Mouse (Mus musculus): ENCODE data around the gene AI837181. TPM values are rescaled to one million over a fixed set of nuclear protein-coding genes. Genes with fewer than 3 reads are reported as not detected.
A peak's percentile ranks its signal among the peaks of the same experiment; 100 is the strongest.

The AI837181 gene
- polyA plus RNA-seq, 1 experiment from 2014 or later: 61.1 TPM

DNA sequence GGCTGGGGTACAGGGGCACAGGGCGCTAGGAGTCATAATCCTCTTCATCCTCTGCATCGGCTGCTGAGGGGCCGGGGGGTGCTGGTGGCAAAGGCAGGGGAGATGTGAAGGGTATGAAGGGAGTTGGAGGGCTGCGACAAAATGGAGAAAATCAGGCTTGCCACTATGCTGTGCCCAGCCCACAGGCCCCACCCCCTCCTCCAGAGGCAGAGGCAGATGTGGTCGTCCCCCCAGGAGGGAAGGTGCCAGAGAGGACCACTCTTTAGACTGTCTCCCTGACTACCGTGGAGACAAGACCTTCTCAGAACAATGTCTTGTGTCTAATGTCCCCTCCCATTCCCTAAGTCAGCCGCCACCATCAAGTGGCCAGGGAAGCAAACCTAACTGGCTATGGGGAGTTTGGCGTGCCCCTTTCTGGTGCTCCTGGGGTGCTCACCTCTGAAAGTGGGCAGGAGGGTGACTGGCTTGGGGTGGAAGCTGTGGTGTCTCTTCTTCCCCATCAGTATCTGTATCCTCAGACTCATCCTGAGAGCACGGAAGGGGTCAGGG is 2.0 kb upstream of the AI837181 start:
- Histone ChIP-seq H3K4me1 (replicated peaks; ENCODE audit: control insufficient read depth, insufficient read depth, low read length) (peaks cover 37% of the 10 kb centered on the region), H3K4me2 (ENCODE audit: low read length) (no peak overlapping the region; the same call in 1 of the 2 replicates), H3K27ac (ENCODE audit: low read length) (no peak overlapping the region), H3K27me3 (replicated peaks; ENCODE audit: control insufficient read depth, insufficient read depth, low read length) (no peaks in the 10 kb centered on the region), H3K9ac (replicated peaks; ENCODE audit: low read depth, low read length) (peak overlapping the region; percentile 92; the same call in 1 of the 2 replicates), H3K4me3 (replicated peaks; ENCODE audit: low read length) (no peak overlapping the region), H3K36me3 (ENCODE audit: control insufficient read depth, insufficient read depth) (peaks cover 9% of the 10 kb centered on the region; the same call in 1 of the 2 replicates), H3K9me3 (ENCODE audit: control insufficient read depth, low read length) (no peaks in the 10 kb centered on the region)
- 71% methylated on average over 9 of the region's 9 CpGs for WGBS
- ATAC-seq: no peak

DNA sequence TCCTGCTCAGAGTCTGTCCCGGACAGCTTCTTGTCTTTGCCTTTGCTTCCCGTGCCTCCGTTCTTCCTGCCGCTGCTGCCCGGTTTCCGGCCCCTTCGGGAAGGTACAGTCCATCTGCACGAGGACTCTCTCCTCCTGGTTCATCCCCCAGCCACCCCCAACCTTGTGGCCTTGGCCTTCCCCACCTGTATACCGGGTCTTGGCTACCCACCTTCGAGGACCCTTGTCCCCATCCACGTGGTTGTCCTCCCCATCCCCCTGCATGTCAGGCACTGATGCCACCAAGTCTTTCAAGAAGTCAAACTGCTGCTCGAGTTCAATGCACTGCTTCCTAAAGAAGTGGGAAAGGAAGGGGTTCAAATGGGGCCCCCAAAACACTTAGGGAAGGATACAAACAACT is 1.4 kb upstream of the AI837181 start:
- peak overlapping the region; percentile 92 for H3K9ac ChIP-seq (replicated peaks; ENCODE audit: low read depth, low read length)
- H3K27ac ChIP-seq (ENCODE audit: low read length): no peak overlapping the region
- peaks cover 9% of the 10 kb centered on the region; the same call in 1 of the 2 replicates for H3K36me3 ChIP-seq (ENCODE audit: control insufficient read depth, insufficient read depth)
- no peaks in the 10 kb centered on the region for H3K27me3 ChIP-seq (replicated peaks; ENCODE audit: control insufficient read depth, insufficient read depth, low read length)
- ATAC-seq: no peak
- H3K4me2 ChIP-seq (ENCODE audit: low read length): peak overlapping the region; percentile 91
- H3K4me1 ChIP-seq (replicated peaks; ENCODE audit: control insufficient read depth, insufficient read depth, low read length): peaks cover 37% of the 10 kb centered on the region
- no peaks in the 10 kb centered on the region for H3K9me3 ChIP-seq (ENCODE audit: control insufficient read depth, low read length)
- H3K4me3 ChIP-seq (replicated peaks; ENCODE audit: low read length): peak overlapping the region; percentile 78
- 63% methylated on average over 12 of the region's 12 CpGs for WGBS

DNA sequence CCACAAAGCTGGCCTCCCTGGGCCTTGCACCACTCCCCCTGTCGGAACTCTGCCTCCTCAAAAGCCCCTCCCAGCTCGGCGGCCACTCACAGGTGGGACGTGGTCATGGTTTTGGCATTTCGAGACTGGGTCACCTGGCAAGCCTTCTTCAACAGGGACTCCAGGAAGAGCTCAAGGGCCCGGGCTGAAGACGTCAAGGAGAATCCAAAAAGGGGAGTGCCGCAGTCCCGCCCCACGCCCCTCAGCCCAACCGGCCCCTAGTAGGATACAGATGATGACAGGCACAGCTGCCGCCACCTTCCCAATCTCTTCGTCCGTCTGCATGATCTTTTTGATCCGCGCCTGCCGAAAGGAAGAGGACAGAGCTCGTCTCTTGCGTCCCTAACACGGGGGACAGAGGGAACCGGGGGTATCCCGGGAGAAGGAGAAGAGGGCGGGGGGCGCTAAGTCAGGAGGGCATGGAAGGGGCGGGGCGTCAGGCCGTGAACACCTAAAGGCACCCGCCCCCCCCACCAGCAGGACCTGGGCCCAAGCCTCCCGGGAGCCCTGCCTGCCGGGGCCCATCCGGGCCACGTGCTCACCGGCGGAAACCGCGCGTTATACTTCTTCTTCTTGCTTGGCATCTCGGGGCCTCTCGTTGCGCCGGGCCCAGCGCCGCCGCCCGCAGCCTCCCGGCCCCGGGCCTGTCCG is 707 bp upstream of the AI837181 start:
- under 1% methylated on average over 32 of the region's 48 CpGs for WGBS
- Histone ChIP-seq H3K27ac (ENCODE audit: low read length) (peak overlapping the region; percentile 80), H3K4me3 (replicated peaks; ENCODE audit: low read length) (peak overlapping the region; percentile 78), H3K36me3 (ENCODE audit: control insufficient read depth, insufficient read depth) (peaks cover 9% of the 10 kb centered on the region; the same call in 1 of the 2 replicates), H3K9ac (replicated peaks; ENCODE audit: low read depth, low read length) (peak overlapping the region; percentile 92), H3K27me3 (replicated peaks; ENCODE audit: control insufficient read depth, insufficient read depth, low read length) (no peaks in the 10 kb centered on the region), H3K4me2 (ENCODE audit: low read length) (peak overlapping the region; percentile 91), H3K4me1 (replicated peaks; ENCODE audit: control insufficient read depth, insufficient read depth, low read length) (peaks cover 37% of the 10 kb centered on the region), H3K9me3 (ENCODE audit: control insufficient read depth, low read length) (no peaks in the 10 kb centered on the region)
- no peak; the same call in none of the 2 replicates for ATAC-seq

DNA sequence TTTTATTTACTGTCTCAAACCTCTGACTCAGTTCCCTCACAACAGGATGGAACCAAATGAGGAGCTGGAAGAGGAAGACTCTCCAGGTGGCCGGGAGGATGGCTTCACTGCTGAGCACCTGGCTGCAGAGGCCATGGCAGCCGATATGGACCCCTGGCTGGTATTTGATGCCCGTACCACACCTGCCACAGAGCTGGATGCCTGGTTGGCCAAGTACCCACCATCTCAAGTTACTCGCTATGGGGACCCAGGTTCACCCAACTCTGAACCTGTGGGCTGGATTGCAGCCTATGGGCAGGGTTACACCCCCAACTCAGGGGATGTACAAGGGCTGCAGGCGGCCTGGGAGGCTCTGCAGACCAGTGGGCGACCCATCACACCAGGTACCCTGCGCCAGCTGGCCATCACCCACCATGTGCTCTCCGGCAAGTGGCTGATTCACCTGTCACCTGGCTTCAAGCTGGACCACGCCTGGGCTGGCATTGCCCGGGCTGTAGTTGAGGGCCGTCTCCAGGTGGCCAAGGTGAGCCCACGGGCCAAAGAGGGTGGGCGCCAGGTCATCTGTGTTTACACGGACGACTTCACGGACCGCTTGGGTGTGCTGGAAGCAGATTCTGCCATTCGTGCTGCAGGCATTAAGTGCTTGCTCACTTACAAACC is 1.1 kb downstream of the AI837181 start:
- peaks cover 37% of the 10 kb centered on the region for H3K4me1 ChIP-seq (replicated peaks; ENCODE audit: control insufficient read depth, insufficient read depth, low read length)
- 87% methylated on average over 18 of the region's 18 CpGs for WGBS
- no peaks in the 10 kb centered on the region for H3K27me3 ChIP-seq (replicated peaks; ENCODE audit: control insufficient read depth, insufficient read depth, low read length)
- H3K4me2 ChIP-seq (ENCODE audit: low read length): peak overlapping the region; percentile 83
- peak overlapping the region; percentile 85 for H3K27ac ChIP-seq (ENCODE audit: low read length)
- peak overlapping the region; percentile 78 for H3K4me3 ChIP-seq (replicated peaks; ENCODE audit: low read length)
- no peak for ATAC-seq
- H3K9me3 ChIP-seq (ENCODE audit: control insufficient read depth, low read length): no peaks in the 10 kb centered on the region
- H3K9ac ChIP-seq (replicated peaks; ENCODE audit: low read depth, low read length): peak overlapping the region; percentile 98
- peaks cover 7% of the 10 kb centered on the region; the same call in 1 of the 2 replicates for H3K36me3 ChIP-seq (ENCODE audit: control insufficient read depth, insufficient read depth)

DNA sequence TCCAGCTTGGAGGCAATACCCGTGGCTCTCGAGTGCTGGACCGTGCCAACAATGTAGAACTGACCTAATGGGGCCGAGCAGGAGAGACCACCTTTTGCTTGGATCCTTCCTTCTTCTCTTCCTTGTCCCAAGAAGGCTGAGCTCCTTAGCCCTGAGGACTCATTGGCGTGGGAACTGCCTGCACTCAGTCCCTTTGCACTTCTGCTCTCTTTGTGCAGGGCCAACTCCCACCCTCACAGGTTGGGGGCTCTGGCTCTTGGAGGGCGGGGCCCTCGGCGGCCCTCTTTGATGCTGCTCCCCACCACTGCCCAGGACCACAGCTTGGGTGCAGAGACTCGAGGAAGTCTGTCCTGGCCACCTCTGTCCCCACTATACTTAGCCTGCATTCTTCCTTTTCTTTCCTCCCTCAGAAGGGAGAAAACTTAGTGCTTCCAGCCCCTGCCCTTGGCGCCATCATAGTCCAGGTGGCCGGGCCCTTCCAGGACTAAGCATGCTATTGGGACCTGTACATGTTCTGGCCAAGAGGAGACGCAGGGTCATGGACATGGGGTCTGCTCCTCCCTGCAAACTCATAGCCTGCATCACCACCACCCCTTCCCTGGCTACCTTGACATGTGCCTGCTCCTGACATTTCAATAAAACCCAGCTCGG is 1.8 kb downstream of the AI837181 start:
- Histone ChIP-seq H3K9me3 (ENCODE audit: control insufficient read depth, low read length) (no peaks in the 10 kb centered on the region), H3K9ac (replicated peaks; ENCODE audit: low read depth, low read length) (no peak overlapping the region), H3K4me1 (replicated peaks; ENCODE audit: control insufficient read depth, insufficient read depth, low read length) (peaks cover 37% of the 10 kb centered on the region), H3K27ac (ENCODE audit: low read length) (no peak overlapping the region), H3K4me3 (replicated peaks; ENCODE audit: low read length) (no peak overlapping the region), H3K4me2 (ENCODE audit: low read length) (no peak overlapping the region), H3K27me3 (replicated peaks; ENCODE audit: control insufficient read depth, insufficient read depth, low read length) (no peaks in the 10 kb centered on the region), H3K36me3 (ENCODE audit: control insufficient read depth, insufficient read depth) (peaks cover 7% of the 10 kb centered on the region; the same call in 1 of the 2 replicates)
- 92% methylated on average over 13 of the region's 13 CpGs for WGBS
- ATAC-seq: no peak

DNA sequence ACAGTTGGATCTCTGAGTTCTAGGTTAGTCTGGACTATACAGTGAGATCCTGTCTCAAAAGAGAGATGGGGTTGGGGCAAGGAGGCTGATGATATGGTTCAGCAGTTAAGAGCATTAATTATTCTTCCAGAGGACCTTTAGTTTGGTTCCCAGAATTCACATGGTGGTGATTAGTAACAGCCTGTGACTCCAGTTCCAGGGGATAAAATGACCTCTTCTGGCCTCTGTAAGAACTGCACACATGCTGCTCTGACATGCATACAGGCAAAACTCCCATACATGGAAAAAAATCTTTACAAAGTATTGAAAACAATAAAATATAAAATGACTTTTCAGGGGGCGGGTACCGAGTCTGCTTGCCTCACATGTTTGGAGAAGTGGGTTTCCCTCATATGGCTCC is 3.1 kb downstream of the AI837181 start:
- H3K36me3 ChIP-seq (ENCODE audit: control insufficient read depth, insufficient read depth): peaks cover 4% of the 10 kb centered on the region; the same call in 1 of the 2 replicates
- H3K9me3 ChIP-seq (ENCODE audit: control insufficient read depth, low read length): no peaks in the 10 kb centered on the region
- no peak for ATAC-seq
- no peak overlapping the region for H3K9ac ChIP-seq (replicated peaks; ENCODE audit: low read depth, low read length)
- no peak overlapping the region for H3K4me2 ChIP-seq (ENCODE audit: low read length)
- no peaks in the 10 kb centered on the region for H3K27me3 ChIP-seq (replicated peaks; ENCODE audit: control insufficient read depth, insufficient read depth, low read length)
- 91% methylated on average over 2 of the region's 2 CpGs for WGBS
- H3K4me1 ChIP-seq (replicated peaks; ENCODE audit: control insufficient read depth, insufficient read depth, low read length): peaks cover 25% of the 10 kb centered on the region
- H3K4me3 ChIP-seq (replicated peaks; ENCODE audit: low read length): no peak overlapping the region
- no peak overlapping the region for H3K27ac ChIP-seq (ENCODE audit: low read length)

DNA sequence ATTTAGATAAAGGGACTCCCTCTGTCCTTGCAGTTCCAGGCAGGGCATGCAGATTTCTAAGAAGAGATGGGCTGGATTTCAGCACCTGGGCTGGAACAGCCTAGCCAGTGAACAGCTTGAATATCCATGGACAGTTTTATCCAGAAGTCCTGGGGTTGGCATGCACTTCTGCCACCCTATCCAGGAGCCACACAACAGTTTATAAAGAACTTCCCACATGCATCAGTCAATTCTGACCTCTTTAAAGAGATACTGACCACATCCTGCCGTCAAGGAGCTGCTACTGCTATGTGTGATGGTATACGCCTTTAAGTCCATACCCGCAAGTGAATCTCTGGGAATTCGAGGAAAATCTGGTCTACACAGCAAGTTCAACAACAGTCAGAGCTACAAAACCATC is 4.3 kb downstream of the AI837181 start:
- H3K27me3 ChIP-seq (replicated peaks; ENCODE audit: control insufficient read depth, insufficient read depth, low read length): no peaks in the 10 kb centered on the region
- H3K4me1 ChIP-seq (replicated peaks; ENCODE audit: control insufficient read depth, insufficient read depth, low read length): peaks cover 19% of the 10 kb centered on the region
- H3K27ac ChIP-seq (ENCODE audit: low read length): no peak overlapping the region
- 87% methylated on average over 4 of the region's 4 CpGs for WGBS
- H3K4me3 ChIP-seq (replicated peaks; ENCODE audit: low read length): no peak overlapping the region
- H3K9ac ChIP-seq (replicated peaks; ENCODE audit: low read depth, low read length): no peak overlapping the region
- no peak overlapping the region for H3K4me2 ChIP-seq (ENCODE audit: low read length)
- no peak for ATAC-seq
- peaks cover 3% of the 10 kb centered on the region; the same call in 1 of the 2 replicates for H3K36me3 ChIP-seq (ENCODE audit: control insufficient read depth, insufficient read depth)
- no peaks in the 10 kb centered on the region for H3K9me3 ChIP-seq (ENCODE audit: control insufficient read depth, low read length)

DNA sequence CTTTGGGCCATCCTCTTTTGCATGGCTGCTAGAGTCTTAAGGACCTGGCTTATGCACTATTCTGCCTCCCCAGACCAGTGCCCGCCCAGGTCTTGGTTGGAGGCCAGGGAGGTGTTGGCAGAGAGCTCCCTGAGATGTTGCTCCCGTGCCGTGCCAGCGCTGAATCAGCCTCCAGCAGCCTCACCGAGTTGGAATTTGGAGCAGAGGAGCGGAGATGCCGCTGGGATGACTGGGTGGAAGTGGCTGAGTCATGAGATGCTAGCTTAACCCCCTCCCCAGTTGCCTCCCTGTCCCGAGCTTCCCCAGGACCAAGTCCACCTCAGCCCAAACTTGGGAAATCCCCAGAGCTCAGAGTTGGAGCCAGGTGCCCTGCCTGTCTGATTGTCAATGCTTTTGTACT is 4.9 kb downstream of the AI837181 start:
- H3K4me3 ChIP-seq (replicated peaks; ENCODE audit: low read length): no peak overlapping the region
- no peak overlapping the region for H3K9ac ChIP-seq (replicated peaks; ENCODE audit: low read depth, low read length)
- no peak overlapping the region for H3K27ac ChIP-seq (ENCODE audit: low read length)
- WGBS: 73% methylated on average over 8 of the region's 8 CpGs
- no peaks in the 10 kb centered on the region for H3K27me3 ChIP-seq (replicated peaks; ENCODE audit: control insufficient read depth, insufficient read depth, low read length)
- H3K4me2 ChIP-seq (ENCODE audit: low read length): no peak overlapping the region
- ATAC-seq: no peak
- no peaks in the 10 kb centered on the region for H3K9me3 ChIP-seq (ENCODE audit: control insufficient read depth, low read length)
- H3K36me3 ChIP-seq (ENCODE audit: control insufficient read depth, insufficient read depth): peaks cover 3% of the 10 kb centered on the region; the same call in 1 of the 2 replicates
- H3K4me1 ChIP-seq (replicated peaks; ENCODE audit: control insufficient read depth, insufficient read depth, low read length): peaks cover 19% of the 10 kb centered on the region

DNA sequence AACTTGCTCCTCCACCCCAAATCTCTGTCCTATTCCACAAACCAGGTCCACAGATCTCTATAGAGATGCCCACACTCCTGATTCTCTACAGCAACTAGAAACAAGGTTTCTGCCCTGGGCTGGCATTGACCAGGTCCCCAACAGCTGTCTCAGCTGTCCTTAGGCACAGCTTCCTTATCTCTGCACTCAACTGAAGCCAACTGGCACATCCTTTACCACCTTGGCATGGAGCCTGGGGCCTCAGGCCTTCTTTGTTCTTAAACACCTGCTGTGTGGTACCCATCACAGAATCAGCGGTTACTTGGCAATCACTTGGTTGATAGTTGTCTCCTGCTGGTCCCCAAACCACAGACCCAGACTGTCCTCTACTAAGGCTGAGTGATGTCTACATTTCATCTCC is 5.5 kb downstream of the AI837181 start:
- H3K4me1 ChIP-seq (replicated peaks; ENCODE audit: control insufficient read depth, insufficient read depth, low read length): peaks cover 19% of the 10 kb centered on the region
- no peak overlapping the region for H3K27ac ChIP-seq (ENCODE audit: low read length)
- 50% methylated on average over 1 of the region's 1 CpGs for WGBS
- no peaks in the 10 kb centered on the region for H3K9me3 ChIP-seq (ENCODE audit: control insufficient read depth, low read length)
- ATAC-seq: no peak
- no peak overlapping the region for H3K4me2 ChIP-seq (ENCODE audit: low read length)
- no peak overlapping the region for H3K9ac ChIP-seq (replicated peaks; ENCODE audit: low read depth, low read length)
- H3K4me3 ChIP-seq (replicated peaks; ENCODE audit: low read length): no peak overlapping the region
- no peaks in the 10 kb centered on the region for H3K27me3 ChIP-seq (replicated peaks; ENCODE audit: control insufficient read depth, insufficient read depth, low read length)
- H3K36me3 ChIP-seq (ENCODE audit: control insufficient read depth, insufficient read depth): peaks cover 3% of the 10 kb centered on the region; the same call in 1 of the 2 replicates
